Mouse (Mus musculus): Measurements from ENCODE around the gene Zfp36l1. TPM values are rescaled to one million over a fixed set of nuclear protein-coding genes. Genes with fewer than 3 reads are reported as not detected.

The Zfp36l1 gene
- total and polyA plus RNA-seq, 3 experiments: 65.0 to 79.4 (median 74.4) TPM

DNA sequence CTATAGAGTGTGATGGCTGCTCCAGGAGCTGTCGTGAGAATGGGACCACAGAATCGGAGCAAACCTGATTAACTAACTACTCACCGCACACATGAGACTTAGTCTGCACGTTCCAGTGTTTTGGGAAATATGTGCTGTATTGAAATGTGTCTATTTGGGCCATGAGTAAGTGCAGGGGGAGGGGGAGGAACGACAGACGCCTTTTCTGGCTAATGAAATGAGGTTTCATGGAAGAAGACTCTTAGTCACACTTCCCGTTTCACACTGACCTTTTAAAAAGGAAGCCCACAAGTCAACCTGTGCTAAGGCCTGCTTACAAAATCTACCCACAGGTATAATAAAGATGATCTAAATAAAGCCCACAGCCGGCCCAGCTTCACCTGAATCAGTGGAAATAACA, 47.8 kb downstream of the Zfp36l1 start:
- WGBS: 85% methylated on average over 8 of the region's 8 CpGs
- Histone ChIP-seq H3K36me3 (ENCODE audit: control insufficient read depth, insufficient read depth, low read length) (peaks cover 14% of the 10 kb centered on the region), H3K4me1 (ENCODE audit: control insufficient read depth, insufficient read depth, low read length) (peaks cover 26% of the 10 kb centered on the region), H3K79me2 (replicated peaks; ENCODE audit: control insufficient read depth, insufficient read depth, low read length) (no peaks in the 10 kb centered on the region), H3K27me3 (ENCODE audit: control insufficient read depth, insufficient read depth, low read length) (no peaks in the 10 kb centered on the region), H3K9ac (ENCODE audit: low read depth, low read length) (no peak overlapping the region), H3K27ac (no peak overlapping the region; the same call in 1 of the 2 replicates), H3K4me3 (no peak overlapping the region)
- no peak for DNase-seq
- TF ChIP-seq POLR2A (IDR thresholded peaks at IDR 0.05; ENCODE audit: insufficient read depth, low read depth, low read length) (no peak), EP300 (IDR thresholded peaks at IDR 0.05; ENCODE audit: insufficient read depth, low read depth, low read length) (no peak), CTCF (IDR thresholded peaks at IDR 0.05) (no peak)
- intact Hi-C loops (cut with DNase I): loop anchor here (1.0 kb wide), 1 partner anchor 17 kb away; no protein-coding TSS in a partner anchor

DNA sequence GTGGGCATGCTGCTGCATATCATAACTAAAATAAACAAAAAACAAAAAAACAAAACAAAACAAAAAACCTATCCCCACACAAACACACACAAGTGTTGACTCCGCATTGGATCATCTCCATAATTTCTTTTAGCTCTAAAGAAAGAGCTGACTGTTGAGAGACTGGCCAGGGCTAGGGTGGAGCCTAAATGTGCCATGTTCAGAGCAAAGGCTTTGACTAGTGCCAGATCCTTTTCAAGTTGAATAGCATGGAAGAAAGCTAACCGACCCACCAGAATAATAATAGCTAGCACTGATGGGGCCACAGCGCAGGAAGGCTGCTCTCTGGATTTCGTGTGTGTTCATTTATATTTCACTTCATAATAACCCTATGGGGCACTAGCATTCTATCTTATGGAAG, 48.5 kb downstream of the Zfp36l1 start:
- 77% methylated on average over 4 of the region's 4 CpGs for WGBS
- Histone ChIP-seq H3K27ac (peak overlapping the region; percentile 36; the same call in 1 of the 2 replicates), H3K4me1 (ENCODE audit: control insufficient read depth, insufficient read depth, low read length) (peaks cover 29% of the 10 kb centered on the region), H3K4me3 (no peak overlapping the region), H3K79me2 (replicated peaks; ENCODE audit: control insufficient read depth, insufficient read depth, low read length) (no peaks in the 10 kb centered on the region), H3K9ac (ENCODE audit: low read depth, low read length) (no peak overlapping the region), H3K36me3 (ENCODE audit: control insufficient read depth, insufficient read depth, low read length) (peaks cover 15% of the 10 kb centered on the region), H3K27me3 (ENCODE audit: control insufficient read depth, insufficient read depth, low read length) (no peaks in the 10 kb centered on the region)
- intact Hi-C loops (cut with DNase I): loop anchor here (5.0 kb wide), 1 partner anchor 97 kb away; no protein-coding TSS in a partner anchor
- TF ChIP-seq CTCF (IDR thresholded peaks at IDR 0.05) (no peak), POLR2A (IDR thresholded peaks at IDR 0.05; ENCODE audit: insufficient read depth, low read depth, low read length) (no peak), EP300 (IDR thresholded peaks at IDR 0.05; ENCODE audit: insufficient read depth, low read depth, low read length) (no peak)
- DNase-seq: no peak

DNA sequence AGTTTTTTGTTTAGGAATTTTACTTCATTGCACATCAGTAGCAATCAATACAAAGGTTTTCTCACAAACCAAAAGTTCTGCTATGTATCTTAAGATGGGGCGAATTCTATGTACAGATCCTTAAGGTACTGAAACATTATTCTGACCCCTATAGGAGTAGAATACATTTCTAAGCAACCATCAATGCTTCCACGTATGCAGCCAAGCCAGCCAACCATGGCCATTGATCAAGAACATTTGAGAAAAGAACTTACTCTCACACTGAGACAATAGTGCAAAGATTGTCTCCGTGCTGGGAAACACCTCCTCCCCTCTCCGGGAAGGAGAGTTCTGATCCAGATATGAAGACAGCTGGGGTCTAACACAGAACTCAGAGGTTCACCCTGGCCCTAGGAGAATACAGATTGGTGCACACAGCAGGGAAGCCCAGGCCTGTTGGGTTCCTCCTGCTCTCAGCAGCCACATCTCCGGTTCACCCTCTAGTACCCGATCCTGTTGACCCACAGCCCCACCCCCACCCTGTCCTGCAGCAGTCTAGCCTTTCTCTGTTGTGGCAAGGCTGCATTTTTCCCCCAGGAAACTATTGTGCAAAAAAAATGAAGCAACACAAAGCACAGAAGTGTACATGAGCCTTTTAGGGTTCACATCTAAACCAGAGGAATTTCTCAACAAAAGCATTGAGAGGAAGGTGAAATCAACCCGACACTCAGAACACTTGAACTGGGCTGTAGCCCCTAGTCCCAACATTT, 49.2 kb downstream of the Zfp36l1 start:
- peaks cover 29% of the 10 kb centered on the region for H3K4me1 ChIP-seq (ENCODE audit: control insufficient read depth, insufficient read depth, low read length)
- peaks cover 15% of the 10 kb centered on the region for H3K36me3 ChIP-seq (ENCODE audit: control insufficient read depth, insufficient read depth, low read length)
- no peak overlapping the region for H3K4me3 ChIP-seq
- no peak for DNase-seq
- H3K9ac ChIP-seq (ENCODE audit: low read depth, low read length): no peak overlapping the region
- H3K27me3 ChIP-seq (ENCODE audit: control insufficient read depth, insufficient read depth, low read length): no peaks in the 10 kb centered on the region
- H3K79me2 ChIP-seq (replicated peaks; ENCODE audit: control insufficient read depth, insufficient read depth, low read length): no peaks in the 10 kb centered on the region
- WGBS: 56% methylated on average over 7 of the region's 7 CpGs
- TF ChIP-seq EP300 (IDR thresholded peaks at IDR 0.05; ENCODE audit: insufficient read depth, low read depth, low read length) (0 out of 2 replicates have a peak, but pooled peaks have one; percentile 9), POLR2A (IDR thresholded peaks at IDR 0.05; ENCODE audit: insufficient read depth, low read depth, low read length) (no peak), CTCF (IDR thresholded peaks at IDR 0.05) (no peak)
- intact Hi-C loops (cut with DNase I): loop anchor here (2.0 to 5.0 kb wide), 2 partner anchors 96 to 451 kb away; no protein-coding TSS in a partner anchor
- H3K27ac ChIP-seq: peak overlapping the region; percentile 67

DNA sequence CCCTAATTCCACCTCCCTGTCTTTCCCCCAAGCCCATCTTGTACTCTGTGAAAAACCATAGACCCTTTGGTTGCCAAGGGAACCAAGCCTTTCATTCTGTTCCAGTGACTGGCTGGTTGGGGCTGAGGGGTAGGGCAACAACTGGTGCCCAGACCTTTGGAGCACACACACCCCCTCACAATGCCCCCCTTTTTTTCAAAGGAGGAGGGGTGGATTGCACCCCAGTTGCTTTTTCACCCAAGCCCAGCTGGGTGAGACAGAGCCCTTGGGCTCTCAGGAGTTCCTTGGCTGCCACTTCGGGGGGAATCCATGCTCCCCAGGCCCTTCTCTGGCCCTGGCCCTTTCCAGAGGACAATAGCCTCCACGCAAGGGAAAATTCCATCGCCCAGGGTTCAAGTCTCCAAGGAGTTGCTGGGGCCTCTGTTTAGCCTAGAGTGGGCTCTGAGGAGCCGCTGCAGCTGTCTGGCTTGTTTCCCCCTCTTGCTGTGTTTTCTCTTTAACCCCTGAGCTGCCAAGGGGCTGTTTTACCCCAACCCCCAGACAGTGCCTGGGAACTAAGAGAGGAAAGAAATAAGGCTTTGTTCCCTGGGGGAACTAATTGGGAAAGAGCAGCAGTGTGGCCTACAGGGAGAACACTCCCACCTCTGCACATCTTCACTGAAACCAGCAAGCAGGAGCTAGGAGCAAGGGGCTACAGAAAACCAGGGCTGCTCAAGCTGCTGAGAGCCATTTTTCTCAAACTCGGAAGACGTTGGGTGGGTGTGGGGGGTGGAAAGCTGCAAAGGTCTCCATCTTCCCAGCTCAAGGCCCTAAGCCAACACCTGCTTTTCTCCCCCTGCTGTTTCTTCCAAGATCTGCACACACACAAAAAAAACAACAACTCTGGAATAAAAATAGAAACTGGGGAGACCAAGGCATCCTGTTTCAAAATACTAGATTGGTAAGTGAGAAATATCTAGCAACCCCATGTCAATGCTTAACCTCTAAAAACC, 50.1 kb downstream of the Zfp36l1 start:
- TF ChIP-seq POLR2A (IDR thresholded peaks at IDR 0.05; ENCODE audit: insufficient read depth, low read depth, low read length) (no peak), CTCF (IDR thresholded peaks at IDR 0.05) (peak; percentile 57)
- Histone ChIP-seq H3K4me3 (no peak overlapping the region), H3K27me3 (ENCODE audit: control insufficient read depth, insufficient read depth, low read length) (no peaks in the 10 kb centered on the region), H3K9ac (ENCODE audit: low read depth, low read length) (peak overlapping the region; percentile 10; the same call in 1 of the 2 replicates), H3K27ac (peak overlapping the region; percentile 67), H3K36me3 (ENCODE audit: control insufficient read depth, insufficient read depth, low read length) (peaks cover 15% of the 10 kb centered on the region), H3K4me1 (ENCODE audit: control insufficient read depth, insufficient read depth, low read length) (peaks cover 29% of the 10 kb centered on the region), H3K79me2 (replicated peaks; ENCODE audit: control insufficient read depth, insufficient read depth, low read length) (no peaks in the 10 kb centered on the region)
- 28% methylated on average over 6 of the region's 6 CpGs for WGBS
- intact Hi-C loops (cut with DNase I): loop anchor here (2.0 to 5.0 kb wide), 2 partner anchors 95 to 450 kb away; no protein-coding TSS in a partner anchor
- peak; percentile 59 to 61 for DNase-seq

DNA sequence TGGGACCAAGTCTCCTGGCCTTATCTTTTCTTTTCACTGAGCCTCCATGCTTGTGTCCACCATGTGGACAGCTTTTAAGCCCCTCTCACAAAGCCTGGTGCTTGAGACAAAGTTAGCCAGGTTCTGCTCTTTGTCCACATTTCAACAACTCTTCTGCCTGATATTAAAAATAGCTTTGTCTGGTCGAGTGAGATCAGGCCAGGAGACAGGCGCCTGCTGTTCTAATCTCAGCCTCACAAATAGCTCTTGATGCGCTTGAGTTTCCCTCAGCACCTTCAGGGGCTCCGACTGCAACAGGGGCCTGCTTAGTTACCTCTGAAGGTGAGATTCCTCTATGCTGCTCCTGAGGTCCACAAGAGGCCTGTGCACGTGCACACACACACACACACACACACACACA, 51.0 kb downstream of the Zfp36l1 start:
- peaks cover 15% of the 10 kb centered on the region for H3K36me3 ChIP-seq (ENCODE audit: control insufficient read depth, insufficient read depth, low read length)
- peaks cover 29% of the 10 kb centered on the region for H3K4me1 ChIP-seq (ENCODE audit: control insufficient read depth, insufficient read depth, low read length)
- 26% methylated on average over 5 of the region's 5 CpGs for WGBS
- H3K79me2 ChIP-seq (replicated peaks; ENCODE audit: control insufficient read depth, insufficient read depth, low read length): no peaks in the 10 kb centered on the region
- peak; percentile 46 to 64 for DNase-seq
- intact Hi-C loops (cut with DNase I): loop anchor here (2.0 to 5.0 kb wide), 4 partner anchors 47 to 449 kb away; no protein-coding TSS in a partner anchor
- H3K27ac ChIP-seq: peak overlapping the region; percentile 87
- no peaks in the 10 kb centered on the region for H3K27me3 ChIP-seq (ENCODE audit: control insufficient read depth, insufficient read depth, low read length)
- no peak overlapping the region for H3K4me3 ChIP-seq
- H3K9ac ChIP-seq (ENCODE audit: low read depth, low read length): no peak overlapping the region
- TF ChIP-seq EP300 (IDR thresholded peaks at IDR 0.05; ENCODE audit: insufficient read depth, low read depth, low read length) (peak; percentile 58; the same call in 1 of the 2 replicates), POLR2A (IDR thresholded peaks at IDR 0.05; ENCODE audit: insufficient read depth, low read depth, low read length) (no peak), CTCF (IDR thresholded peaks at IDR 0.05) (no peak)

Measured in heart, adult 2 months (tissue).